Mouse (Mus musculus) activated CD4-positive, CD25-positive, alpha-beta regulatory T cell, adult 9 weeks (primary cell): ENCODE data around the gene Hmces. TPM values are rescaled to one million over a fixed set of nuclear protein-coding genes. Genes with fewer than 3 reads are reported as not detected.

Experiments
- polyA plus RNA-seq: library from polyadenylated mRNA; unstranded; fragments of 100-300 nt; shearing (Covaris generic); gene quantifications from one replicate; pipeline ENCODE4 v1.2.1, GENCODE M21; 2017

Hmces gene
- 54.8 TPM for polyA plus RNA-seq

DNA sequence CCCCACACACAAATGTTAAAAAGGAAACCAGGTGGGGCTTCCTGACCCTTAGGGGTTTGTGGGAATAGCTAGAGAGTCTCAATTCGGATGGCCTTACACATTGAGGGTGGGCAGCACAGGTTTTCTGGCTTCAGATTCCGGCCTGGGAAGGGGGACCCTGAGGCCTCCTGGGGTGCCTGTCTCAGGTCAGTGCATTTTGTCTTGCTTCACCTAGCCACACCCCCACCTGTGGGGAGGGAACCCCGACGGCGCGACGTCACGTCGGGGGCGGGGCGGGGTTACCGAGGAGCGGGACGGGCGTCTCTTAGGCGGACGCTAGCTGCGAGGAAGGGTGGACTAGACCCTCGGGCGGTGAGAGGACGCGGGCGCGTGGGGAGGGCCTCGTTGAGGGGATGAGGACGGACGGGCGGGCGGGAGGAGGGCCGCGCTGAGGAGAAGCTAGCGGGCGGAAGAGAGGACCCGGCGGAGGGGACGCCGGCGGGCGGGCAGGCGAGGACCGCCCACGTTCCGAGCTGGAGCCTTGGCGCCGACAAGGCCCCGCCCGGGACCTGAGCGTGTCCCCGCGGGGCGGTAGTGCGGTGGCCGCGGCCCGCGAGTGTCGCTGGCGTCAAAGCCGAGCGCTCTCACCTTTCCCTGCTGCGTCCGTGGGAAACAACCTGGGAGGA is at the start of gene Hmces:
Gene Hmces, plus strand, starts transcription at position 275 of the 665 bp plus-strand sequence.

GRCm38 (mm10) chr6:87887594-87888233 is 26.0 kb upstream of the Hmces start, which contains the start of gene Copg1:
Gene Copg1 (plus strand): TSS chr6:87887814.

GRCm38 (mm10) chr6:87981547-87982256 is 68.0 kb downstream of the Hmces start, which contains the start of gene H1fx:
Gene H1fx (minus strand): TSS chr6:87981637.

Other genes with a start within 250 kb of the Hmces start
- 6.6 TPM for gene Aplf, start 241.7 kb upstream of the Hmces start, polyA plus RNA-seq
- 0.33 TPM for gene Efcc1, start 183.1 kb upstream of the Hmces start, polyA plus RNA-seq
- not detected for gene Gp9, start 135.9 kb upstream of the Hmces start, polyA plus RNA-seq
- gene Rab43, start 101.8 kb upstream of the Hmces start, polyA plus RNA-seq: 13.8 TPM
- 8.3 TPM for gene Gm45140, start 78.1 kb upstream of the Hmces start, polyA plus RNA-seq
- 84.8 TPM for gene Isy1, start 75.1 kb upstream of the Hmces start, polyA plus RNA-seq
- gene Cnbp, start 62.8 kb upstream of the Hmces start, polyA plus RNA-seq: 1,064 TPM
- gene Copg1, start 26.1 kb upstream of the Hmces start, polyA plus RNA-seq: 176 TPM
- gene H1fx, start 67.7 kb downstream of the Hmces start, polyA plus RNA-seq: not detected
- 300 TPM for gene Rab7, start 131.3 kb downstream of the Hmces start, polyA plus RNA-seq
- 286 TPM for gene Rpn1, start 170.5 kb downstream of the Hmces start, polyA plus RNA-seq